Mouse (Mus musculus): ENCODE results near the gene Mta3. TPM values are rescaled to one million over a fixed set of nuclear protein-coding genes. Genes with fewer than 3 reads are reported as not detected.

Mta3 gene
- polyA plus RNA-seq, 1 experiment from 2014 or later: 36.4 TPM

GRCm38 (mm10) chr17:83819503-83819902, 113.5 kb downstream of the Mta3 start:
- Histone ChIP-seq H3K9me3 (replicated peaks; ENCODE audit: control insufficient read depth, low read length) (no peaks in the 10 kb centered on the region), H3K4me3 (replicated peaks; ENCODE audit: low read length) (no peak overlapping the region), H3K27me3 (ENCODE audit: control insufficient read depth, insufficient read depth, low read length) (no peaks in the 10 kb centered on the region), H3K27ac (ENCODE audit: low read length) (no peak overlapping the region), H3K9ac (ENCODE audit: low read length) (no peak overlapping the region), H3K4me2 (ENCODE audit: low read depth, low read length) (no peak overlapping the region), H3K36me3 (ENCODE audit: control insufficient read depth, insufficient read depth, low read length) (no peaks in the 10 kb centered on the region), H3K4me1 (ENCODE audit: control insufficient read depth, insufficient read depth, low read length) (no peaks in the 10 kb centered on the region)
- peak; percentile 68; the same call in 1 of the 2 replicates for ATAC-seq (ENCODE audit: insufficient read depth, low FRiP score)
- 56% methylated on average over 8 of the region's 8 CpGs for WGBS

- no peaks in the 10 kb centered on the region for H3K9me3 ChIP-seq (replicated peaks; ENCODE audit: control insufficient read depth, low read length)
- no peak for ATAC-seq (ENCODE audit: insufficient read depth, low FRiP score)
Observed at GRCm38 (mm10) chr17:83820701-83821100, 114.7 kb downstream of the Mta3 start.

GRCm38 (mm10) chr17:83821876-83822275, 115.9 kb downstream of the Mta3 start:
- H3K4me1 ChIP-seq (ENCODE audit: control insufficient read depth, insufficient read depth, low read length): no peaks in the 10 kb centered on the region
- no peaks in the 10 kb centered on the region for H3K9me3 ChIP-seq (replicated peaks; ENCODE audit: control insufficient read depth, low read length)
- H3K36me3 ChIP-seq (ENCODE audit: control insufficient read depth, insufficient read depth, low read length): no peaks in the 10 kb centered on the region
- H3K27ac ChIP-seq (ENCODE audit: low read length): no peak overlapping the region
- no peak overlapping the region for H3K4me3 ChIP-seq (replicated peaks; ENCODE audit: low read length)
- no peak overlapping the region for H3K4me2 ChIP-seq (ENCODE audit: low read depth, low read length)
- no peak overlapping the region for H3K9ac ChIP-seq (ENCODE audit: low read length)
- no peak for ATAC-seq (ENCODE audit: insufficient read depth, low FRiP score)
- 85% methylated on average over 3 of the region's 3 CpGs for WGBS
- H3K27me3 ChIP-seq (ENCODE audit: control insufficient read depth, insufficient read depth, low read length): no peaks in the 10 kb centered on the region

More at GRCm38 (mm10) chr17:83820701-83821100, 114.7 kb downstream of the Mta3 start:
- Histone ChIP-seq H3K27ac (ENCODE audit: low read length) (no peak overlapping the region), H3K9ac (ENCODE audit: low read length) (no peak overlapping the region), H3K36me3 (ENCODE audit: control insufficient read depth, insufficient read depth, low read length) (no peaks in the 10 kb centered on the region), H3K27me3 (ENCODE audit: control insufficient read depth, insufficient read depth, low read length) (no peaks in the 10 kb centered on the region), H3K4me1 (ENCODE audit: control insufficient read depth, insufficient read depth, low read length) (no peaks in the 10 kb centered on the region), H3K4me2 (ENCODE audit: low read depth, low read length) (no peak overlapping the region), H3K4me3 (replicated peaks; ENCODE audit: low read length) (no peak overlapping the region)
- WGBS: 80% methylated on average over 5 of the region's 5 CpGs

GRCm38 (mm10) chr17:83823835-83824234, 117.9 kb downstream of the Mta3 start:
- Histone ChIP-seq H3K9me3 (replicated peaks; ENCODE audit: control insufficient read depth, low read length) (no peaks in the 10 kb centered on the region), H3K9ac (ENCODE audit: low read length) (no peak overlapping the region), H3K4me3 (replicated peaks; ENCODE audit: low read length) (no peak overlapping the region), H3K4me2 (ENCODE audit: low read depth, low read length) (no peak overlapping the region), H3K36me3 (ENCODE audit: control insufficient read depth, insufficient read depth, low read length) (no peaks in the 10 kb centered on the region), H3K4me1 (ENCODE audit: control insufficient read depth, insufficient read depth, low read length) (no peaks in the 10 kb centered on the region), H3K27ac (ENCODE audit: low read length) (no peak overlapping the region), H3K27me3 (ENCODE audit: control insufficient read depth, insufficient read depth, low read length) (no peaks in the 10 kb centered on the region)
- ATAC-seq (ENCODE audit: insufficient read depth, low FRiP score): no peak
- 79% methylated on average over 7 of the region's 7 CpGs for WGBS

- H3K9ac ChIP-seq (ENCODE audit: low read length): no peak overlapping the region
- no peaks in the 10 kb centered on the region for H3K27me3 ChIP-seq (ENCODE audit: control insufficient read depth, insufficient read depth, low read length)
- H3K27ac ChIP-seq (ENCODE audit: low read length): no peak overlapping the region
- H3K4me1 ChIP-seq (ENCODE audit: control insufficient read depth, insufficient read depth, low read length): no peaks in the 10 kb centered on the region
- H3K9me3 ChIP-seq (replicated peaks; ENCODE audit: control insufficient read depth, low read length): no peaks in the 10 kb centered on the region
- ATAC-seq (ENCODE audit: insufficient read depth, low FRiP score): no peak
- H3K36me3 ChIP-seq (ENCODE audit: control insufficient read depth, insufficient read depth, low read length): no peaks in the 10 kb centered on the region
- H3K4me2 ChIP-seq (ENCODE audit: low read depth, low read length): no peak overlapping the region
- H3K4me3 ChIP-seq (replicated peaks; ENCODE audit: low read length): no peak overlapping the region
- 73% methylated on average over 3 of the region's 3 CpGs for WGBS
Observed at GRCm38 (mm10) chr17:83829356-83829755, 123.4 kb downstream of the Mta3 start.

- no peak for ATAC-seq (ENCODE audit: insufficient read depth, low FRiP score)
- Histone ChIP-seq H3K27me3 (ENCODE audit: control insufficient read depth, insufficient read depth, low read length) (no peaks in the 10 kb centered on the region), H3K4me1 (ENCODE audit: control insufficient read depth, insufficient read depth, low read length) (no peaks in the 10 kb centered on the region), H3K27ac (ENCODE audit: low read length) (no peak overlapping the region), H3K4me2 (ENCODE audit: low read depth, low read length) (no peak overlapping the region), H3K9ac (ENCODE audit: low read length) (no peak overlapping the region), H3K4me3 (replicated peaks; ENCODE audit: low read length) (no peak overlapping the region), H3K36me3 (ENCODE audit: control insufficient read depth, insufficient read depth, low read length) (no peaks in the 10 kb centered on the region), H3K9me3 (replicated peaks; ENCODE audit: control insufficient read depth, low read length) (no peaks in the 10 kb centered on the region)
- WGBS: 88% methylated on average over 4 of the region's 4 CpGs
Observed at GRCm38 (mm10) chr17:83830616-83831292, 124.8 kb downstream of the Mta3 start.

- WGBS: 45% methylated on average over 4 of the region's 4 CpGs
- H3K4me3 ChIP-seq (replicated peaks; ENCODE audit: low read length): no peak overlapping the region
- no peak overlapping the region for H3K9ac ChIP-seq (ENCODE audit: low read length)
- no peaks in the 10 kb centered on the region for H3K36me3 ChIP-seq (ENCODE audit: control insufficient read depth, insufficient read depth, low read length)
- ATAC-seq (ENCODE audit: insufficient read depth, low FRiP score): no peak
- no peak overlapping the region for H3K27ac ChIP-seq (ENCODE audit: low read length)
- no peaks in the 10 kb centered on the region for H3K4me1 ChIP-seq (ENCODE audit: control insufficient read depth, insufficient read depth, low read length)
- no peaks in the 10 kb centered on the region for H3K27me3 ChIP-seq (ENCODE audit: control insufficient read depth, insufficient read depth, low read length)
- H3K4me2 ChIP-seq (ENCODE audit: low read depth, low read length): no peak overlapping the region
- H3K9me3 ChIP-seq (replicated peaks; ENCODE audit: control insufficient read depth, low read length): no peaks in the 10 kb centered on the region
Observed at GRCm38 (mm10) chr17:83834120-83834519, 128.2 kb downstream of the Mta3 start.

GRCm38 (mm10) chr17:83836048-83836447, 130.1 kb downstream of the Mta3 start:
- ATAC-seq (ENCODE audit: insufficient read depth, low FRiP score): no peak
- Histone ChIP-seq H3K9ac (ENCODE audit: low read length) (no peak overlapping the region), H3K9me3 (replicated peaks; ENCODE audit: control insufficient read depth, low read length) (no peaks in the 10 kb centered on the region), H3K27me3 (ENCODE audit: control insufficient read depth, insufficient read depth, low read length) (no peaks in the 10 kb centered on the region), H3K4me2 (ENCODE audit: low read depth, low read length) (no peak overlapping the region), H3K4me3 (replicated peaks; ENCODE audit: low read length) (no peak overlapping the region), H3K27ac (ENCODE audit: low read length) (no peak overlapping the region), H3K4me1 (ENCODE audit: control insufficient read depth, insufficient read depth, low read length) (no peaks in the 10 kb centered on the region), H3K36me3 (ENCODE audit: control insufficient read depth, insufficient read depth, low read length) (no peaks in the 10 kb centered on the region)
- 85% methylated on average over 3 of the region's 3 CpGs for WGBS

- Histone ChIP-seq H3K4me1 (ENCODE audit: control insufficient read depth, insufficient read depth, low read length) (no peaks in the 10 kb centered on the region), H3K4me2 (ENCODE audit: low read depth, low read length) (no peak overlapping the region), H3K9me3 (replicated peaks; ENCODE audit: control insufficient read depth, low read length) (no peaks in the 10 kb centered on the region), H3K27ac (ENCODE audit: low read length) (no peak overlapping the region), H3K4me3 (replicated peaks; ENCODE audit: low read length) (no peak overlapping the region), H3K27me3 (ENCODE audit: control insufficient read depth, insufficient read depth, low read length) (no peaks in the 10 kb centered on the region), H3K9ac (ENCODE audit: low read length) (no peak overlapping the region), H3K36me3 (ENCODE audit: control insufficient read depth, insufficient read depth, low read length) (no peaks in the 10 kb centered on the region)
- no peak for ATAC-seq (ENCODE audit: insufficient read depth, low FRiP score)
- WGBS: 68% methylated on average over 8 of the region's 8 CpGs
Observed at GRCm38 (mm10) chr17:83837659-83838190, 131.8 kb downstream of the Mta3 start.

Measured in stomach, embryonic 16.5 days (tissue).